Mouse (Mus musculus): Measurements from ENCODE around the gene Hddc3. TPM values are rescaled to one million over a fixed set of nuclear protein-coding genes. Genes with fewer than 3 reads are reported as not detected.

The Hddc3 gene
- polyA plus RNA-seq, 1 experiment, result 7.2 TPM

DNA sequence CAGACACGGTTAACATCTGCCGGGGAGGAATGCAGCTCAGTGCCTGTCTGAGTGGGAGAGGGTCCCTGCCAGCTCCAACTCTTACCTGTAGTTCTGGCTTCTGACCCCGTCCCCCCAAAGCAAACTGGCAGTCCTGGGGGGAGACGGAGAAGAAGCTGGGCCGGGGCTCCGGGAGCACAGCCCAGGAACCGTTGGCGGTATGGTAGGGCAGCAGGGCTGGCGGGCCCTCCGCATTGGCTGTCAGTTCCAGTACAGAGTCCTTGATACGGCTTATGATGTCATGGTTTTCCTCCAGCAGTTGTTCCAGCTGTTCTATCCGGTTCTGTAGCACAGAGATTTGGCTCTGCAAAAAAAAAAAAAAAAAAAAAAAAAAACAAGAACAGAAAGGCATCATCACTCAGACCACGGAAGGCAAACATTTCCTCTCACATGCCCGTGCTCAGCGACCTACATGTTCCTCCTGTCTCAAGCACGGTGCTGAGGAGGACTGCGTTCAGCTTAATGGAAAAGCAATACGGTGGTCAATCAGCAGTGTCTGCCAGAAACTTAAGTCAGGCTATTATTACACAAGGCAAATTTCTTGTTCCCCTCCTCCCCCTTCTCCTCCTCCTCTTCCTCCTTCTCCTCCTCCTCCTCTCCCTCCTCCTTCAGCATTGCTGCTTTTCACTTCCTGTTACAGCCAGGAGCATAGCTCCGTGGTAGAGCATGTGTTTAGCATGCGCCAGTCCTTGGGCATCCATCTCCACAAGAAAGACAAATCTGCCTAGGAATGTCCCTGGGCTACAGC is 25.9 kb downstream of the Hddc3 start:
- H3K4me1 ChIP-seq (ENCODE audit: control insufficient read depth, insufficient read depth, insufficient read length, low read length), result peaks cover 3% of the 10 kb centered on the region; the same call in 1 of the 2 replicates
- H3K27me3 ChIP-seq (ENCODE audit: control insufficient read depth, insufficient read depth, low read length), result no peaks in the 10 kb centered on the region
- 78% methylated on average over 20 of the region's 20 CpGs for WGBS
- H3K27ac ChIP-seq (ENCODE audit: insufficient read depth, low read depth, low read length), result peak overlapping the region; percentile 53
- no peak overlapping the region for H3K4me3 ChIP-seq (ENCODE audit: low read depth, low read length)
- peaks cover 6% of the 10 kb centered on the region for H3K36me3 ChIP-seq (ENCODE audit: control insufficient read depth, insufficient read depth, low read length)
- TF ChIP-seq POLR2A (IDR thresholded peaks at IDR 0.05; ENCODE audit: low read depth, low read length), result no peak
- TF ChIP-seq CTCF (IDR thresholded peaks at IDR 0.05; ENCODE audit: extremely low read depth, insufficient read length, insufficient replicate concordance, low read depth, low read length), result no peak

DNA sequence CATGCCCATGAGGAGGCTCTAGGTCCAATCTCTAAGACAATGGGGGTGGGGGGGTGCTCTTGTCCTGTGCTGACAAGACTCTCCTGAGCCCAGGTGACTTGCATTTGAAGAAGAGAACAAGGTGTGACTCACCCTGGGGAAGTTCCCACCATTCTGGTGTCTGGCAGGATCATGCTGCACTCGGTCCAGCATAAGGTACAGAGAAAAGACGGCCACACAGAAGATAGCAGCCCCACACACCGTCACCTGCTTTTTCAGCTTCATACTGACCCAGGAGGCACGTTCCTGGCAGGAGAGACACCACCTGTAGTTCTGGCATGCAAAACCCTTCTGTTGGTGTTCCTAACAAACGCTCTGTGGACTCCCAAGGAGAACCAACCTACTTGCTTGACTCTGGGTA is 26.6 kb downstream of the Hddc3 start:
- no peak for TF ChIP-seq CTCF (IDR thresholded peaks at IDR 0.05; ENCODE audit: extremely low read depth, insufficient read length, insufficient replicate concordance, low read depth, low read length)
- TF ChIP-seq POLR2A (IDR thresholded peaks at IDR 0.05; ENCODE audit: low read depth, low read length), result no peak
- Histone ChIP-seq H3K36me3 (ENCODE audit: control insufficient read depth, insufficient read depth, low read length) (peaks cover 5% of the 10 kb centered on the region), H3K27ac (ENCODE audit: insufficient read depth, low read depth, low read length) (peak overlapping the region; percentile 42; the same call in 1 of the 2 replicates), H3K27me3 (ENCODE audit: control insufficient read depth, insufficient read depth, low read length) (no peaks in the 10 kb centered on the region), H3K4me1 (ENCODE audit: control insufficient read depth, insufficient read depth, insufficient read length, low read length) (peaks cover 3% of the 10 kb centered on the region; the same call in 1 of the 2 replicates), H3K4me3 (ENCODE audit: low read depth, low read length) (no peak overlapping the region)
- WGBS, result 67% methylated on average over 5 of the region's 5 CpGs

DNA sequence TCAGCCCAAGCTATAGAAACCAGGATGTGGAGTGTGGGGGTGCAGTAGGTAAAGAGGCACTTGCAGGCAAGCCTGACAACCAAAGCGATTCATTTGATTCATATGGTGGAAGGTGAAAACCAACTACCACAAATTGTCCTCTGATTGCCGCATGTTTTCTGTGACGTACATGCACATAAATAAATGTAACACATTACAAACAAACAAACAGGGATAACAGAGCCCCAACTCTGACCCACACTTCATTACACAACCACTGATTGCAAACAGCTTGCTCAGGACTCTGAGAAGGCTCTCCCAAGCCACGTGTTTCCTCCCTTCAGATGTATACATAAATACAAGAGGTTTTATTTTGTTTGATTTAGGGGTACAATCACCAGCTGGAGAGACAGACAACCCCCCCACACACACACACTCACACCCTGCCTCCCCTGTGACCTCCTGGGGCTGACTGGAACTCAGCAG is 27.1 kb downstream of the Hddc3 start:
- peak overlapping the region; percentile 81; the same call in 1 of the 2 replicates for H3K4me3 ChIP-seq (ENCODE audit: low read depth, low read length)
- 54% methylated on average over 4 of the region's 4 CpGs for WGBS

DNA sequence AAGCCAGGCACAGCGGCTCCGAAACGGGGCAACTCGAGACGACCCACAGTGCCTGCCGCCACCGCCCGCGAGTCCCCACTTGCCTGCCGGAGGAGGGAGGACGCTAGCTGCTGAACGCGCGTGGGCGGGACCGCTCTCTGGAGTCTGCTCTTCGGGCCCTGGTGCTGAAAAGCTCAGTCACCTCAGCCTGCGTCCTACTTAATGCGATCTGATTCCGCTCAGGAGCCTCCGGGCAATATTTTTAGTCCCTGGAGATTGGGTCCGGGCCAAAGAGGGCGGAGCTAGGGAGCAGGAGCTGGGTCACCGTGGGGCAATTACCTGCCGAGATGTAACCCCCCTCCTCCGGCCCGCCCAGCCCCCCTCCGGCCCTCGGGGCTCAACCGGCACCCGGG is 27.7 kb downstream of the Hddc3 start:
- H3K4me3 ChIP-seq (ENCODE audit: low read depth, low read length), result peak overlapping the region; percentile 81
- H3K4me1 ChIP-seq (ENCODE audit: control insufficient read depth, insufficient read depth, insufficient read length, low read length), result peaks cover 5% of the 10 kb centered on the region

More for the DNA sequence above, 27.1 kb downstream of the Hddc3 start:
- no peaks in the 10 kb centered on the region for H3K27me3 ChIP-seq (ENCODE audit: control insufficient read depth, insufficient read depth, low read length)
- peak overlapping the region; percentile 42; the same call in 1 of the 2 replicates for H3K27ac ChIP-seq (ENCODE audit: insufficient read depth, low read depth, low read length)
- TF ChIP-seq POLR2A (IDR thresholded peaks at IDR 0.05; ENCODE audit: low read depth, low read length), result no peak
- H3K36me3 ChIP-seq (ENCODE audit: control insufficient read depth, insufficient read depth, low read length), result peaks cover 5% of the 10 kb centered on the region
- H3K4me1 ChIP-seq (ENCODE audit: control insufficient read depth, insufficient read depth, insufficient read length, low read length), result peaks cover 3% of the 10 kb centered on the region; the same call in 1 of the 2 replicates

DNA sequence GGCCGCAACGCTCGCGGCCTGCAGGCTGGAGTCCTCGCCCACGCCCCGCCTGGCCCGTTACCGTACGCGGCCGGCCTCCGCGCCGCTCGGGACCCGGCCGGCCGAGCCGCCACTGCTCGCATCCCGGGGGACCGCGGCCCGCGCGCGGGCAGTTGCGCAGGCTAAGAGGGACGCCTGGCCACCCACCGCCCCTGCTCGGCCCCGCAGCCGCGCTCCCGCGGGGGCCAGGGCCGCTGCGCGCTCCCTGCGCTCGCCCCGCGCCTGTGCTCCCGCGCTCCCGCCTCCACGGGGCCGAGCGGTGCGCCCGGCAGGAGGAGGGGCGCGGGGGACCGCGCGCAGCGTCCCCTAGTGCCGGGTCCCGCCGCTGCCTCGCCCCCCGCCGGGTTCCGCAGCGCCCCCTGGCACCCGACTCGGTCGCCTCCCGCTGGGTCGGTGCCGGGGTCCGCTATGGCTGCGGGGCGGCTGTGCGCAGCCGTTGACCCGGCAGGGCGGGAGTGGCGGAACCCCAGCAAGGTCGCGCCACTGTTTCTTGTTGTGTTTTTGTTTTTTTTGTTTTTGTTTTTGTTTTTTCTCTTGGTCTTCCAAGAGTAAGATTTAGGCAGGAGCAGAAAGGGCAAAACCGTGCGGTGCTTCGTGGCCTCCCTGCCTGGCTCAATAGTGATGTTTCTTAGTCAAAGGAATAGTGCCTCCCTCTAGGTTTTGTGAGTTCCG is 28.3 kb downstream of the Hddc3 start, which contains the start of gene Man2a2:
TSS of gene Man2a2 (minus strand) at position 335 of the 711 bp plus-strand sequence.
- TF ChIP-seq POLR2A (IDR thresholded peaks at IDR 0.05; ENCODE audit: low read depth, low read length), result no peak
- TF ChIP-seq CTCF (IDR thresholded peaks at IDR 0.05; ENCODE audit: extremely low read depth, insufficient read length, insufficient replicate concordance, low read depth, low read length), result peak; percentile 43; the same call in 1 of the 2 replicates
- Histone ChIP-seq H3K27me3 (ENCODE audit: control insufficient read depth, insufficient read depth, low read length) (no peaks in the 10 kb centered on the region), H3K36me3 (ENCODE audit: control insufficient read depth, insufficient read depth, low read length) (peaks cover 5% of the 10 kb centered on the region), H3K4me1 (ENCODE audit: control insufficient read depth, insufficient read depth, insufficient read length, low read length) (peaks cover 5% of the 10 kb centered on the region), H3K27ac (ENCODE audit: insufficient read depth, low read depth, low read length) (peak within 1 kb of the TSS; percentile 42), H3K4me3 (ENCODE audit: low read depth, low read length) (peak within 1 kb of the TSS; percentile 81)
- WGBS, result under 1% methylated on average over 86 of the region's 86 CpGs

More for the DNA sequence above, 27.7 kb downstream of the Hddc3 start:
- WGBS, result under 1% methylated on average over 31 of the region's 31 CpGs
- Histone ChIP-seq H3K27ac (ENCODE audit: insufficient read depth, low read depth, low read length) (peak overlapping the region; percentile 42), H3K27me3 (ENCODE audit: control insufficient read depth, insufficient read depth, low read length) (no peaks in the 10 kb centered on the region), H3K36me3 (ENCODE audit: control insufficient read depth, insufficient read depth, low read length) (peaks cover 5% of the 10 kb centered on the region)
- peak; percentile 21; the same call in 1 of the 2 replicates for TF ChIP-seq POLR2A (IDR thresholded peaks at IDR 0.05; ENCODE audit: low read depth, low read length)
- no peak for TF ChIP-seq CTCF (IDR thresholded peaks at IDR 0.05; ENCODE audit: extremely low read depth, insufficient read length, insufficient replicate concordance, low read depth, low read length)

DNA sequence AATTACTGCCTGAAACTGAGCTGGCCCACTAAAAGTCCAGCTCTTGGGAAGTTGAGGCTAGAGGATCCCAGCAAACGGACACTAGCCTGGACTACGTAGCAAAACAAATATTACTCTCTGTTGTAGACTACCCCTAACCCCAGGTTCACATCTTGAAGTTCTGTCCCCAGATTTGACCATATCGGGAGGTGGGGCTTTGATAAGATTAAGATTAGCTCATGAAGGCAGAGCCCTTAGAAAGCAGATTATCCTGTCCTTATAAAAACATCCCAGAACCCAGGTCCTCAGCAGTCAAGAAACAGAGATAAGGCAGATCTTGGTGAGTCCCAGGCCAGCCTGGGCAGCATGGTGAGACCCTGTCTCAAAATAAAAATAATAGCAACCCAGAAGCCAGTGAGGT is 29.3 kb downstream of the Hddc3 start:
- no peak for TF ChIP-seq POLR2A (IDR thresholded peaks at IDR 0.05; ENCODE audit: low read depth, low read length)
- no peak for TF ChIP-seq CTCF (IDR thresholded peaks at IDR 0.05; ENCODE audit: extremely low read depth, insufficient read length, insufficient replicate concordance, low read depth, low read length)
- 75% methylated on average over 3 of the region's 3 CpGs for WGBS
- Histone ChIP-seq H3K36me3 (ENCODE audit: control insufficient read depth, insufficient read depth, low read length) (no peaks in the 10 kb centered on the region), H3K27me3 (ENCODE audit: control insufficient read depth, insufficient read depth, low read length) (no peaks in the 10 kb centered on the region), H3K4me3 (ENCODE audit: low read depth, low read length) (no peak overlapping the region), H3K4me1 (ENCODE audit: control insufficient read depth, insufficient read depth, insufficient read length, low read length) (peaks cover 5% of the 10 kb centered on the region), H3K27ac (ENCODE audit: insufficient read depth, low read depth, low read length) (no peak overlapping the region)

- no peak overlapping the region for H3K4me3 ChIP-seq (ENCODE audit: low read depth, low read length)
- H3K27me3 ChIP-seq (ENCODE audit: control insufficient read depth, insufficient read depth, low read length), result no peaks in the 10 kb centered on the region
- peaks cover 5% of the 10 kb centered on the region for H3K4me1 ChIP-seq (ENCODE audit: control insufficient read depth, insufficient read depth, insufficient read length, low read length)
- 60% methylated on average over 2 of the region's 2 CpGs for WGBS
- TF ChIP-seq CTCF (IDR thresholded peaks at IDR 0.05; ENCODE audit: extremely low read depth, insufficient read length, insufficient replicate concordance, low read depth, low read length), result no peak
- no peak for TF ChIP-seq POLR2A (IDR thresholded peaks at IDR 0.05; ENCODE audit: low read depth, low read length)
- H3K36me3 ChIP-seq (ENCODE audit: control insufficient read depth, insufficient read depth, low read length), result no peaks in the 10 kb centered on the region
- no peak overlapping the region for H3K27ac ChIP-seq (ENCODE audit: insufficient read depth, low read depth, low read length)
These were observed 29.8 kb downstream of the Hddc3 start for GRCm38 (mm10) chr7:80372667-80373066.

Data from small intestine, adult 2 months (tissue).